Mouse (Mus musculus) intestine, postnatal 0 days (tissue): ENCODE measurements around the gene Mrps18a. TPM values are rescaled to one million over a fixed set of nuclear protein-coding genes. Genes with fewer than 3 reads are reported as not detected.

Experiments used
- ATAC-seq: fragments of 200-750 bp; cut with Nextera tagmentation; 2 replicates; pipeline ENCODE4 v1.8.0; 2017; ENCODE audit warnings: mild to moderate bottlenecking, moderate TSS enrichment, moderate library complexity
- H3K27ac ChIP-seq: fragments of 300-500 bp; sonication (generic); 2 replicates; pipeline ENCODE4 v1.5.1; 2014; ENCODE audit warnings: mild to moderate bottlenecking, low read depth, low read length, moderate library complexity
- H3K27me3 ChIP-seq: fragments of 300-500 bp; sonication (generic); replicated peaks from 2 replicates; pipeline ENCODE4 v1.6.1; 2014; ENCODE audit warnings: low read length, mixed read lengths; ENCODE audit not compliant: control insufficient read depth, insufficient read depth
- H3K36me3 ChIP-seq: fragments of 300-500 bp; sonication (generic); 2 replicates; pipeline ENCODE4 v1.6.1; 2014; ENCODE audit warnings: mild to moderate bottlenecking, moderate library complexity; ENCODE audit not compliant: control insufficient read depth, insufficient read depth
- H3K4me1 ChIP-seq: fragments of 300-500 bp; sonication (generic); replicated peaks from 2 replicates; pipeline ENCODE4 v1.6.1; 2014; ENCODE audit warnings: antibody characterized with exemption, low read length, mixed read lengths; ENCODE audit not compliant: control insufficient read depth, insufficient read depth
- H3K4me2 ChIP-seq: fragments of 300-500 bp; sonication (generic); replicated peaks from 2 replicates; pipeline ENCODE4 v1.6.1; 2014; ENCODE audit warnings: low read depth, mild to moderate bottlenecking, moderate library complexity
- H3K4me3 ChIP-seq: fragments of 300-500 bp; sonication (generic); 2 replicates; pipeline ENCODE4 v1.5.1; 2014; ENCODE audit warnings: low read depth, low read length
- H3K9ac ChIP-seq: fragments of 300-500 bp; sonication (generic); 2 replicates; pipeline ENCODE4 v1.6.1; 2014; ENCODE audit warnings: mild to moderate bottlenecking, low read depth, low read length
- H3K9me3 ChIP-seq: fragments of 300-500 bp; sonication (generic); 2 replicates; pipeline ENCODE4 v1.6.1; 2016; ENCODE audit warnings: mixed run types; ENCODE audit not compliant: control insufficient read depth
- CTCF ChIP-seq: sonication (generic); IDR thresholded peaks from 2 replicates; pipeline ENCODE4 v1.5.1; 2016; ENCODE audit warnings: low read depth, mild to moderate bottlenecking, control low read depth, antibody characterized with exemption, moderate library complexity
- WGBS: fragments of 180-500 bp; shearing (Covaris S2); extraction: QIAGEN DNeasy Blood & Tissue Kit; methylation state at CpG from one replicate; pipeline ENCODE4 v1.1.7; 2014; 5-methylcytosine and 5-hydroxymethylcytosine counted together
- polyA plus RNA-seq: library from polyadenylated mRNA; unstranded; fragments of >200 nt; fragmentation: Nextera tagmentation; extraction: Ambion mirVana; gene quantifications from 2 replicates; pipeline ENCODE4 v1.2.1, GENCODE M21; 2015

Mrps18a gene
- polyA plus RNA-seq, 1 experiment from 2014 or later: 121 TPM

DNA sequence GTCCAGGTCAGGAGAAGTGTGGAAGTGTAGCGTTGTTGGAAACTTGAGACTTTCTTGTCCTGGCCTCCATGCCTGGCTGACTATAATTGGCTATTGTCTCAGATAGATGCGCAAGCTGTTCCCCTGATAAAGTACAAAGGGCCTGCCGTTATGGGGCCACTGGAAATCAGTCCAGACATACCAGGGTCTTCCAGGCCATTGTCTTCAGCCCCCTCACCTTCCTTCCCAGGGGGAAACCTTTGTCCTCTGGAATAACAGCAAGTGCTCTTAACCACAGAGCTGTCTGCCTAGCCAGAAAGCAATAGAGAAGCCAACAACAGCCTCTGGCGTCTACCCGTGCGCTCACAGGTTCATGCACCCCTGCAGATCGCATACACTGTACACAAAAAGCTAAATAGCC lies 30.4 kb upstream of the Mrps18a start:
- H3K9me3 ChIP-seq: no peaks in the 10 kb centered on the region
- no peaks in the 10 kb centered on the region for H3K27me3 ChIP-seq
- no peak for TF ChIP-seq CTCF
- H3K27ac ChIP-seq: no peak overlapping the region
- no peak for ATAC-seq
- H3K36me3 ChIP-seq: no peaks in the 10 kb centered on the region
- no peak overlapping the region for H3K4me3 ChIP-seq
- peaks cover 6% of the 10 kb centered on the region; the same call in 1 of the 2 replicates for H3K4me1 ChIP-seq
- H3K9ac ChIP-seq: no peak overlapping the region
- 72% methylated on average over 7 of the region's 7 CpGs for WGBS
- H3K4me2 ChIP-seq: no peak overlapping the region

- Histone ChIP-seq H3K4me2 (no peak overlapping the region), H3K4me1 (peaks cover 6% of the 10 kb centered on the region; the same call in 1 of the 2 replicates), H3K27ac (no peak overlapping the region), H3K9me3 (no peaks in the 10 kb centered on the region), H3K4me3 (no peak overlapping the region), H3K27me3 (no peaks in the 10 kb centered on the region), H3K9ac (no peak overlapping the region), H3K36me3 (no peaks in the 10 kb centered on the region)
- no peak for TF ChIP-seq CTCF
- 0 out of 2 replicates have a peak, but pooled peaks have one; percentile 28 for ATAC-seq
- WGBS: 37% methylated on average over 5 of the region's 5 CpGs
Measured at GRCm38 (mm10) chr17:46081042-46081441, 29.7 kb upstream of the Mrps18a start.

- H3K4me2 ChIP-seq: no peak overlapping the region
- no peaks in the 10 kb centered on the region for H3K9me3 ChIP-seq
- TF ChIP-seq CTCF: no peak
- no peak overlapping the region for H3K27ac ChIP-seq
- H3K4me3 ChIP-seq: no peak overlapping the region
- 71% methylated on average over 7 of the region's 7 CpGs for WGBS
- ATAC-seq: 0 out of 2 replicates have a peak, but pooled peaks have one; percentile 9
- H3K36me3 ChIP-seq: no peaks in the 10 kb centered on the region
- no peaks in the 10 kb centered on the region for H3K27me3 ChIP-seq
- H3K4me1 ChIP-seq: peaks cover 2% of the 10 kb centered on the region; the same call in 1 of the 2 replicates
- H3K9ac ChIP-seq: no peak overlapping the region
Measured at GRCm38 (mm10) chr17:46081657-46082056, 29.1 kb upstream of the Mrps18a start.

- Histone ChIP-seq H3K36me3 (no peaks in the 10 kb centered on the region), H3K27ac (no peak overlapping the region; the same call in 1 of the 2 replicates), H3K9ac (no peak overlapping the region), H3K9me3 (no peaks in the 10 kb centered on the region), H3K4me1 (no peaks in the 10 kb centered on the region; the same call in 1 of the 2 replicates), H3K27me3 (no peaks in the 10 kb centered on the region), H3K4me3 (no peak overlapping the region), H3K4me2 (no peak overlapping the region)
- no peak for ATAC-seq
- 85% methylated on average over 3 of the region's 3 CpGs for WGBS
- TF ChIP-seq CTCF: no peak
Measured at GRCm38 (mm10) chr17:46083381-46083780, 27.4 kb upstream of the Mrps18a start.

DNA sequence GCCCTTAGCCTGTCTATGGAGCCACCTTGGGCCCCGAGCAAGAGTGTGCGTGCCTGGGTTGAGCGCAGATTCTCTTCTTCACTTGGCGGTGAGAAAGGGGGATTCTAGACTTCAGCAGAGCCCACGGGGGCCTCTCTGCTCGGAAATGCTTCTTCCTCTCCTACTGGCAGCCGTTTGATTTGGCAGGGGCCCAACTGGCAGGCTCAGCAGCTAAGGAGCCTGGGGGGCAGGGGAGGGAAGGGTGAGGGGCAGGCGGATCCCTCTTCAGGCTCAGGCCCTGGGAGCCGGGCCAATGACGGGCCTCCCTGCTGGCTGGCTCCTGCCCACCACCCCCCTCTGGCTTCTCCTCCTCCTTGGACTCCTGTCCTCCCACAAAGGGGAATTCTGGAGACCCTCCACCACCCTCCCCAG lies 26.7 kb upstream of the Mrps18a start:
- Histone ChIP-seq H3K27me3 (no peaks in the 10 kb centered on the region), H3K4me2 (peak overlapping the region; percentile 32), H3K36me3 (no peaks in the 10 kb centered on the region), H3K9me3 (no peaks in the 10 kb centered on the region), H3K27ac (peak overlapping the region; percentile 21; the same call in 1 of the 2 replicates), H3K4me1 (no peaks in the 10 kb centered on the region; the same call in 1 of the 2 replicates), H3K4me3 (peak overlapping the region; percentile 3; the same call in 1 of the 2 replicates), H3K9ac (0 out of 2 replicates have a peak overlapping the region, but pooled peaks have one; percentile 7)
- ATAC-seq: no peak
- TF ChIP-seq CTCF: no peak
- 27% methylated on average over 10 of the region's 10 CpGs for WGBS

- Histone ChIP-seq H3K36me3 (no peaks in the 10 kb centered on the region), H3K27me3 (no peaks in the 10 kb centered on the region), H3K9ac (no peak overlapping the region), H3K27ac (no peak overlapping the region), H3K4me2 (no peak overlapping the region), H3K9me3 (no peaks in the 10 kb centered on the region), H3K4me1 (no peaks in the 10 kb centered on the region; the same call in 1 of the 2 replicates), H3K4me3 (no peak overlapping the region)
- ATAC-seq: no peak
- TF ChIP-seq CTCF: peak; percentile 47
- 54% methylated on average over 17 of the region's 17 CpGs for WGBS
Measured at GRCm38 (mm10) chr17:46086341-46086870, 24.4 kb upstream of the Mrps18a start.

- WGBS: 78% methylated on average over 1 of the region's 1 CpGs
- H3K4me3 ChIP-seq: no peak overlapping the region
Measured at GRCm38 (mm10) chr17:46091351-46091750, 19.4 kb upstream of the Mrps18a start.

More at GRCm38 (mm10) chr17:46091351-46091750, 19.4 kb upstream of the Mrps18a start:
- no peaks in the 10 kb centered on the region for H3K9me3 ChIP-seq
- no peak for TF ChIP-seq CTCF
- no peak overlapping the region for H3K9ac ChIP-seq
- no peaks in the 10 kb centered on the region for H3K4me1 ChIP-seq
- no peak overlapping the region for H3K27ac ChIP-seq
- no peak overlapping the region for H3K4me2 ChIP-seq
- H3K27me3 ChIP-seq: no peaks in the 10 kb centered on the region
- ATAC-seq: no peak
- H3K36me3 ChIP-seq: no peaks in the 10 kb centered on the region
